Mouse (Mus musculus): Measurements from ENCODE around the gene Ifitm3. TPM values are rescaled to one million over a fixed set of nuclear protein-coding genes. Genes with fewer than 3 reads are reported as not detected.
A peak's percentile ranks its signal among the peaks of the same experiment; 100 is the strongest.
"Not testable (repeated sequence)": the region's sequence is repeated elsewhere in the genome, so short reads cannot be mapped to it uniquely, and the experiment has no call there.

The Ifitm3 gene
- polyA plus RNA-seq, 1 experiment from 2014 or later: 246 TPM

DNA sequence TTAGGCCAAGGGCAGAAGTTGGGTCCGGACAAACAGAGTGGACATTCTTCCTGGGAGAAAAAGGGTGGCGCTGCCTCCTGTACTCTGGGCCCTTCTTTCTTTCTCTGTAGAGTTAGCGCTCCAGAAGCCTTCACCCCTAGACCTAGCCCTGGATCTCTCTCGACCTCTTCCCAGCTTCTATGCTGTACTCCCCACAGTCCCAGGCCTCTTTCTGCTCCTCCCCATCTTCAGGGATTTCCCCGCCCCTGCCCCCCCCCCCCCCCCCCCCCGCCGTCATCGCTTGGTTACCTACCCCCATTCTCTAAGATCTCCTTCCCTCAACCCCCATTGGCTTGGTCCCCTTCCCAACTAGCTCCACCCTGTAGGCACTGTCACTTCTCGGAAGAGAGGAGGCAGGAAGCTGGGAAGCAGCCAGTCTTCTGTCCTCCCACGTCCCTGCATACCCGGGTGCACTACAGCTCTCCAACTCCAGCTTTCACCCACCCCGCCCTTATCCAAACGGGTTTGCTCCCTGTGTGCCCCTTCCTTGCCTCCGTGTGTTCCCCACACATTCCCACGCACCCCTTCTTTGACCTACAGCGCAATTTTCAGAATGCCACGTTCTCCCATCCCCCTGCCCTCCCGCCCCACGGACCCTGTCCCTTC, 37.1 kb upstream of the Ifitm3 start:
- Histone ChIP-seq H3K27ac (peak overlapping the region; percentile 94), H3K27me3 (no peaks in the 10 kb centered on the region), H3K4me2 (peak overlapping the region; percentile 64), H3K9ac (peak overlapping the region; percentile 29), H3K4me3 (peak overlapping the region; percentile 29), H3K36me3 (no peaks in the 10 kb centered on the region), H3K9me3 (no peaks in the 10 kb centered on the region), H3K4me1 (peaks cover 12% of the 10 kb centered on the region)
- peak; percentile 95 for ATAC-seq (ENCODE audit: borderline replicate concordance, extremely low read depth, low FRiP score, low TSS enrichment)
- 4% methylated on average over 15 of the region's 19 CpGs for WGBS

DNA sequence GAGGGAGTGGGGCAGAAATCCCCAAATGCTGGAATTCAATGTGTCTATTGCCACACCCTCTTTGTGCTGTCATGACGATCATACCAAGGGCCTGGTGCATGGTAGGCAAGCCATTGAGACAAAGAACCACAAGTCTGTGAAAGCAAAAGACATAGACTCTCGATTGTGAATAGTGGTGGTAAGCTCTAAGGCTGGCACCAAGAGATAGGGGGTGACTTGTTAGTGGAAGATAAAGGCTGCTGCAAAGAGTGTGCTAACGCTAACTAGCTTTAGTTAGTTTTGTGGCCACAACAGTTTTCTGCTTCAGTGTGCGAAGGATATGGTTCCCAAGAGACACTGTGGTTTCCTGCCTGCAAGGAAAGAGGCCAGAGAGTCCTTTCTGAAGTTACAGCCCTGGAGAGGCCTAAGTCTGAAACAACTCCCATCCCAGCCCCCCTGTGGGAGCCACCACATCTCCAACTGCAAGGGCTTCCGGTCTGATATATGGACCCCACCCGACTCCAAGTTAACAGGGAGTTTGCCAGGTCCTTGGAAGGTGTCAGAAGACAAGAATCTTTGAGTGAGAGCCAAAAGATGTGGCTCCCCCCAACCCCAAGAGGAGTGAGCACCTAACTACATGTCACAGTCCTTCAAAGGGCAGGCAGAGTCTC, 36.5 kb upstream of the Ifitm3 start:
- H3K4me1 ChIP-seq: peaks cover 15% of the 10 kb centered on the region
- no peak overlapping the region for H3K4me3 ChIP-seq
- 61% methylated on average over 6 of the region's 6 CpGs for WGBS
- no peaks in the 10 kb centered on the region for H3K9me3 ChIP-seq
- no peaks in the 10 kb centered on the region for H3K36me3 ChIP-seq
- peak overlapping the region; percentile 29; the same call in 1 of the 2 replicates for H3K9ac ChIP-seq
- no peaks in the 10 kb centered on the region for H3K27me3 ChIP-seq
- H3K27ac ChIP-seq: peak overlapping the region; percentile 91
- 0 out of 2 replicates have a peak, but pooled peaks have one; percentile 0 for ATAC-seq (ENCODE audit: borderline replicate concordance, extremely low read depth, low FRiP score, low TSS enrichment)
- peak overlapping the region; percentile 64 for H3K4me2 ChIP-seq

DNA sequence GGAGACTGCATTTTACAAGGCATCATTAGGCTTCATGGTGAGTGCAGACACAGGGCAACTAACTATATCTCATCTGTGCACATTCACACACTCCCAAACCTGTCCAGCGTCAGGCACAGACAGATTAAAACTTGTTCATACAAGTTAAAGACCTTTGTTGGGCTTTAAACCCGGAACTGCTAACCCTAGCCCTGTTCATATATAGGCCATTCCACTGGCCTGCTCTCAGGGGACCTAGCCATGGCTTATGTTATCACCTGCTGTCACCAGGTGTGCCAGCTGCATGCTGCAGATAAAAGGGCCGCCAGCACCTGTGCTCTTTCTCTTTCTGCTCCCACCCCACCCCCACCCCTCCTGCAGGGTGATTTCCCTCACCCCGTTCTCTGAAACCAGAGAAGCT, 32.0 kb upstream of the Ifitm3 start:
- H3K36me3 ChIP-seq: no peaks in the 10 kb centered on the region
- H3K27me3 ChIP-seq: no peaks in the 10 kb centered on the region
- no peak for ATAC-seq (ENCODE audit: borderline replicate concordance, extremely low read depth, low FRiP score, low TSS enrichment)
- H3K4me3 ChIP-seq: no peak overlapping the region
- H3K4me2 ChIP-seq: no peak overlapping the region
- WGBS: 50% methylated on average over 4 of the region's 4 CpGs
- peaks cover 20% of the 10 kb centered on the region for H3K4me1 ChIP-seq
- H3K9ac ChIP-seq: no peak overlapping the region
- peak overlapping the region; percentile 38; the same call in 1 of the 2 replicates for H3K27ac ChIP-seq
- no peaks in the 10 kb centered on the region for H3K9me3 ChIP-seq

DNA sequence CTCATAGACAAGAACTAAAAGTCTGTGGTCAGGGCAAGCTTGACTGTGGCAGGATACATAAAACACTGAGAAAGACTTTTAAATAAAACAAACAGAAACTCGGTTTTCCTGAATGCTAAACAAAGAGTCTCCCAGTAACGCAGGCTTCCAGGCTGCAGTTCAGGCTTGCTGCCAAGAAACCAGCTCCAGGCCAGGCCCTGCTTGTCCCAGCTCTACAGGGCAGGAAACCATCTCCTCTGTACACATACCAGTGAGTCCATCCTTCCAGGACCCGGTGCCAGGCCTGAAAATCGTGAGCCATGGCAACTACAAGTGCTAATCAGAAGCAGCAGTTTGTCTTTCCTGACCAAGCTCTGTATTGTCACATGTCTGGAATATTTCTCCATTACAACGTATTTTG, 31.1 kb upstream of the Ifitm3 start:
- 7% methylated on average over 5 of the region's 5 CpGs for WGBS
- Histone ChIP-seq H3K4me2 (peak overlapping the region; percentile 43), H3K9ac (no peak overlapping the region; the same call in 1 of the 2 replicates), H3K4me1 (peaks cover 14% of the 10 kb centered on the region), H3K36me3 (no peaks in the 10 kb centered on the region), H3K4me3 (no peak overlapping the region), H3K9me3 (no peaks in the 10 kb centered on the region), H3K27me3 (no peaks in the 10 kb centered on the region), H3K27ac (peak overlapping the region; percentile 97)
- ATAC-seq (ENCODE audit: borderline replicate concordance, extremely low read depth, low FRiP score, low TSS enrichment): peak; percentile 93

DNA sequence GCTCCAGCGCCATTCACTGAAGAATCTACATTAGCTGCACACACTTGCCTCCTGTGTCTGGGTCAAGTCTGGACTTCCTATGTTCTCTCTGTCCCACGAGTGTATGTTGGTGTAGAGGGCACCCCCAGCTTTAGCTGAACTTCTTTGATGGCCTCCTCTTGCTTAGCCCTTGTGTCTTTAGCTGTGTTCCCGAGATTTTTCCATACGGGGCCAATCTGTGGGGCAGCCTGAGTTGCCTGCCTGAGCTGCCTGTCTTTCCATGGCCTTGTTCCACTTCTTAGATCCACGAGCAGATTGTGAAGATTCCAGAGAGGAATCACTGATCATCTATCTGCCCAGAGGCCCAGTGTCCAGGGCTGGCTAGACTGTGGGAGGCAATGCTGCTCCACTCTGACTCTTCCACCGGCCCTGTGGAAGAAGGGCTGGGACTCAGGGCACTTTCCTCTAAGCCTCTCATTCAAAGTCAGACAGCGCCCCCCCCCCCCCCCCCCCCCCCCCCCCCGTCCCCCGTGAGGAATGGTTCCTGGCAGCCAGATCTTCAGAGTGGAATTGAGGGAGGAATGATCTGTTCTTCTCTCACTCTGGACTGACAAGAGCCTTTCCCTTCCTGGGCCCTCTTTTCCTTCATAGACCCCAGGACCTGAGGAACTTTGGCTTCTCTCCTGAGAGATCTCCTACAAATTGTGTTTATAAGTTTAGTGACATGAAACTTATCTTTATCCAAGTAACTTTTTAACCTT, 30.5 kb upstream of the Ifitm3 start:
- Histone ChIP-seq H3K4me2 (peak overlapping the region; percentile 43), H3K36me3 (no peaks in the 10 kb centered on the region), H3K9me3 (no peaks in the 10 kb centered on the region), H3K9ac (no peak overlapping the region), H3K27me3 (no peaks in the 10 kb centered on the region), H3K4me3 (no peak overlapping the region), H3K27ac (peak overlapping the region; percentile 97), H3K4me1 (peaks cover 14% of the 10 kb centered on the region)
- peak; percentile 50; the same call in 1 of the 2 replicates for ATAC-seq (ENCODE audit: borderline replicate concordance, extremely low read depth, low FRiP score, low TSS enrichment)
- 23% methylated on average over 6 of the region's 9 CpGs for WGBS

DNA sequence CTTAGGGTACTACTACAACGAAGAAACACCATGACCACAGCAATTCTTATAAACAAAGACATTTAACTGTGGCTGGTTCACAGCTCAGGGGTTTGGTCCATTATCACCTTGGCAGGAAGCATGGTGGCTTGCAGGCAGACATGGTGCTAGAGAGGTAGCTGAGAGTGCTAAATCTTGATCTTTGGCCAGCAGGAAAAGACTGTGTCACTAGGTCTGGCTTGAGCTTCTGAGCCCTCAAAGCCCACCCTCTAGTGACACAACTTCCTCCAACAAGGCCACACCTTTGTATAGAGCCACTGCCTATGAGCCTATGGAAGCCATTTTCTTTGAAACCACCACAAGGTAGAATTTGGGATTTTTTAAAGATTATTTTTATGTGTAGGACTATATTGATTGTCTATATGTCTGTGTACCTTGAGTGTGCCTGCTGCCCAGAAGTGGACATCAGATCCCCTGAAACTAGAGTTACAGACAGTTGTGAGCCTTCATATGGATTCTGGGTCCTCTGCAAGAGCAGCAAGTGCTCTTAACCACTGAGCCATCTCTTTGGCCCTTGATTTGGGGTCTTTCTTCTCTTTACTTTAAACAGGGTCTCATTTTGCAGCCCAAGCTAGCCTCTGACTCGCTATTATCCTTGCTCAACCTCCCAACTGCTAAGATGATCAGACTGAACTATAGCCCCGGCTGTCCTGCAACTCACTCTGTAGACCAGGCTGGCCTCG, 29.0 kb upstream of the Ifitm3 start:
- Histone ChIP-seq H3K9me3 (no peaks in the 10 kb centered on the region), H3K36me3 (no peaks in the 10 kb centered on the region), H3K27ac (no peak overlapping the region), H3K4me2 (no peak overlapping the region), H3K9ac (no peak overlapping the region), H3K4me1 (peaks cover 14% of the 10 kb centered on the region), H3K27me3 (no peaks in the 10 kb centered on the region), H3K4me3 (no peak overlapping the region)
- ATAC-seq (ENCODE audit: borderline replicate concordance, extremely low read depth, low FRiP score, low TSS enrichment): no peak
- WGBS: 89% methylated on average over 4 of the region's 4 CpGs

DNA sequence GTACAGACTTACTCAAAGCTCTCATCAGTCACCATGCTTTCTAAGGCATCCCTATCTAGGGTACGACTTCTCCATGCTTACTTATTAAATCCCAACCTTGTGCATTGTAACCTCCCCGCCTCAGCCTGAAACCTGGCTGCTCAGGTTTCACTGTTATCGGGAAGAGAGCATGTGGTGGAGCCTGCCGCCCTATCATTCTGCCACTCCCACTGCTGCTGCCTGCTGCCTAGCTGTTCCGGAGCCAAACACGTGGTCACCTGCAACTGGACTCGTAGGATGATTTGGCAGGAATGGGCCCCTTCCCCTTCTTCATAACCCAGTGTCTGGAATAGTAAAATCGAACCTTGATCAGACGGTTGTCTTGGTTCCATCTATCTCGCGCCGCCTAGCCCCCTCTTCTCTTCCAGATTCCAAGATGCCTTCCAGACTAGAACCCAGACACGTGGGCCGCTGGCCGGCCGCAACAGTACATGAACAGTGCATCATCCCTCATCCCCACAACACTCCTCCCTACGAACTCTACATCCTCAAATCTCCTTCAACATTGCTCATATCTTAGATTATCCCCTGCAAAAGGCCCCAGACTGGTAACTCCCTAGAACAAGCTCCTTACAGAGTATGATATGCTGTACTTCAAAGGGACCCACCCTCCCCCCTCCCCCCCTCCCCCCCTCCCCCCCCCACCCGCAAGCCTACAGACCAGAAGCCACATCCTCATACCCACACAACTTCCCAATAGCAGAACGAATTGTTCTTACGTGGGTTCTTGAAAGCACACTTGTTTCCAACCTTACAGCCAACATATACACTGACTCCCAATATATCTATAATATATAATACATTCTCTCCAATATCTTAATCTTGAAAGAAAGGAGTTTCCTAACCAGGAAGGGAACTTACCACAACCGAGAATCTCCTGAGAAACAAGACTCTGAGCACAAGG, 27.8 kb upstream of the Ifitm3 start:
- no peak overlapping the region for H3K27ac ChIP-seq
- H3K36me3 ChIP-seq: no peaks in the 10 kb centered on the region
- WGBS: 58% methylated on average over 20 of the region's 21 CpGs
- no peaks in the 10 kb centered on the region for H3K27me3 ChIP-seq
- peaks cover 14% of the 10 kb centered on the region for H3K4me1 ChIP-seq
- no peak overlapping the region for H3K4me2 ChIP-seq
- H3K4me3 ChIP-seq: no peak overlapping the region
- H3K9me3 ChIP-seq: no peaks in the 10 kb centered on the region
- no peak for ATAC-seq (ENCODE audit: borderline replicate concordance, extremely low read depth, low FRiP score, low TSS enrichment)
- H3K9ac ChIP-seq: no peak overlapping the region

DNA sequence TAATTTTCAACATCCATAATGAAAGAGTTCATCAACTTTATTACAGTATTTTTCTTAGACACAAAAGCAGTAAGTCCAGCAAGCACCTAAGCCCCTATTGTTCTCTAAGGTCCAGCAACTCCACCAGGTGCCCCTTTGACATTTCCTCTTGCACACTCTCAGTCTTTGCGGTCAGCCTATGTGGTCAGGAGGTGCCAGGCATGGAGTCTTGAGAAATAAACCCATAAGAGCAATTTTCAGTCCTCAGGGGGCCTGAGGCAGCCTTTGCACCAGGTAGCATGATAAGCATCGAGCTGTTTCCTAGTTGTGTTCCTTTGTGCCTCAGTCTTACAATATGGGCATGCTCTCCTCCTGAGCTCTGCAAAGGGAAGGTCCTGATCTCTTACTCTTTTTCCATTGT, 26.1 kb upstream of the Ifitm3 start:
- H3K4me2 ChIP-seq; H3K4me1 ChIP-seq; H3K9me3 ChIP-seq; H3K9ac ChIP-seq; H3K27me3 ChIP-seq; H3K36me3 ChIP-seq; ATAC-seq (ENCODE audit: borderline replicate concordance, extremely low read depth, low FRiP score, low TSS enrichment); H3K27ac ChIP-seq; H3K4me3 ChIP-seq: not testable (repeated sequence)
- WGBS: 55% methylated on average over 1 of the region's 2 CpGs

DNA sequence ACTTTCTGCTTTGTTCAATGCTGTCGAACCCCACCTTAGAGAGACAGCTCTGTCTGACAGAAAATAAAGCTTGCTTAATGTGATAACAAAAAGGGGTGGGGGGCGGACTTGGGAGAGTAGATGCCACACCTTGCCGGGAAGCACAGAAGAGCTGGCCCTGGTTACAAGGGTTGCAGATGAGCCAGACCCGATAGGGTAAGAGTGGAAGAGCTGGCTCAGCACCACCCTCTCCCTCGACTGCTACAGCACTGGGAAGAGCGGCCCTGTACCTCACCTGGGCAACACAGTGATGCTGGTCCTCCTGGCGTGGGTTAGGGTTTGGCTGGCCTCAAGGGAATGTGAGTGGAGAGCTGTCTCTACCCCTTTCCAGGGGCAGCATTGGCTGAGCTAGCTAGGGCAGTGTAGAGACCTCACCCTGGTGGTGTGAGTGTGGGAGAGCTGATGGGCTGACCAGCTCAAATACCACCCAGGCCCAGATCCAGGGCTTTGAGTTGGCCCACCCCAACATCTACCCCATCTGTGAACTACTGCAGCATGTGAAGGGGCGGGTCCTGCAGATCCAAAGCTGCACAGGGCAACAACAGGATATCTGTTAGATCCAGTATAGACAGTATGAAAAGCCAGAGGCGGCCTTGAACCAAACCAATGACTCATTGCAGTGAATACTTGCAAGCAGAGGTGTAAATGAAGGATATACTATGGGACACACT, 22.0 kb upstream of the Ifitm3 start:
- no peak overlapping the region for H3K4me3 ChIP-seq
- H3K9ac ChIP-seq: no peak overlapping the region
- H3K27ac ChIP-seq: no peak overlapping the region
- H3K36me3 ChIP-seq: no peaks in the 10 kb centered on the region
- no peaks in the 10 kb centered on the region for H3K4me1 ChIP-seq
- no peak overlapping the region for H3K4me2 ChIP-seq
- H3K9me3 ChIP-seq: no peaks in the 10 kb centered on the region
- H3K27me3 ChIP-seq: no peaks in the 10 kb centered on the region
- WGBS: 60% methylated on average over 9 of the region's 9 CpGs
- no peak for ATAC-seq (ENCODE audit: borderline replicate concordance, extremely low read depth, low FRiP score, low TSS enrichment)

DNA sequence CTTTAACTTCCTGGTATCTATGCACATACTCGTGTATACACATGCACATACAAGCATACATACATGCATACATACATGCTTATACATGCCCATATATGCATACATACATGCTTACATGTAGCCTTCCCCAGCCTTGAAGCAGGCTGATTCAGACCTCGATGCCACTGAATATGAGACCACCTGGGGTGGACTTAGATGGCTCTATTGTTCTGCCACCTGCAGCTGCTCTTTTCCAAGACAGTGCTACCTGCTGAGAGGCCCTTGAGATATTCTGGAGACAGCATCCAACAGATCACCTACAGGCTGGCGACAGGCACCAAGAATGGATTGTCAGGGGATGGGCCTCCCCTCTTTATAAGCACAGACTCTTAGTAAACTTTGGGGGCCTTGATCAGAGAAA, 19.8 kb upstream of the Ifitm3 start:
- no peak overlapping the region for H3K4me2 ChIP-seq
- H3K36me3 ChIP-seq: no peaks in the 10 kb centered on the region
- no peaks in the 10 kb centered on the region for H3K4me1 ChIP-seq
- 57% methylated on average over 3 of the region's 3 CpGs for WGBS
- H3K27ac ChIP-seq: no peak overlapping the region
- ATAC-seq (ENCODE audit: borderline replicate concordance, extremely low read depth, low FRiP score, low TSS enrichment): no peak
- no peaks in the 10 kb centered on the region for H3K27me3 ChIP-seq
- H3K9me3 ChIP-seq: no peaks in the 10 kb centered on the region
- no peak overlapping the region for H3K9ac ChIP-seq
- no peak overlapping the region for H3K4me3 ChIP-seq

All from lung, embryonic 15.5 days (tissue).